Mouse (Mus musculus): ENCODE results near the gene Enox1.

DNA sequence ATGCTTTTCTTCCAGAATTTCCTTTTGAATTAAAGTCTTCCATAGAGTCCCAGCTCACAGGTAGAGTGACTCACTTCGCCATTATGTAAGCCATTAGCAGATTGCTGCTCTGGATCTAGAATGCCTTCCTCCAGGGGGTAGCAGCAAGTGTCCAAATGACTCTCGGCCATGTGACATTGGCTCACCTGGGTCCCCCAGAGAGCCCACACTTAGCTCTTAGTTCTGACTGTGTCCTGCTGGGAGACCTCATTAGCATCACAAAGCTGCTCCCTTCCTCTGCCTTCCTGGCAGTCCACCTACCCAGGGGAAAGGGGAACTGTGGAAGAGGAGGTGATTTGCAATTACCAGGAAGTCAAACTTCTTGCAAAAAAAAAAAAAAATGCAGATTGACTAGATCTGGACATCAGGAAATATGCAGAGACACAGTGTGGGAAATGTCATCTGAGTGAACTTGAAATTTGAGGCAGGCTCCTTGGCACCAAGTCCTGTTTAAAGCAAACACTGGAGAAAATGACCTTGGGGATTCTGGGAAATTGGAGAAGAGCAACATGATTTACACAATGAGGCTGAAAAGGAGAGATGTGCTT lies 94.2 kb downstream of the Enox1 start:
- TF ChIP-seq CTCF (IDR thresholded peaks at IDR 0.05; ENCODE audit: insufficient read depth, low read length) (no peak), POLR2A (IDR thresholded peaks at IDR 0.05; ENCODE audit: borderline replicate concordance, extremely low read depth, low read depth, low read length) (no peak)
